Mouse (Mus musculus): ENCODE results near the gene Slc25a5.

The Slc25a5 gene

GRCm38 (mm10) chrX:36837069-36837676, 41.7 kb downstream of the Slc25a5 start:
- DNase-seq (ENCODE audit: low spot score in 2 of 2) = no peak

DNA sequence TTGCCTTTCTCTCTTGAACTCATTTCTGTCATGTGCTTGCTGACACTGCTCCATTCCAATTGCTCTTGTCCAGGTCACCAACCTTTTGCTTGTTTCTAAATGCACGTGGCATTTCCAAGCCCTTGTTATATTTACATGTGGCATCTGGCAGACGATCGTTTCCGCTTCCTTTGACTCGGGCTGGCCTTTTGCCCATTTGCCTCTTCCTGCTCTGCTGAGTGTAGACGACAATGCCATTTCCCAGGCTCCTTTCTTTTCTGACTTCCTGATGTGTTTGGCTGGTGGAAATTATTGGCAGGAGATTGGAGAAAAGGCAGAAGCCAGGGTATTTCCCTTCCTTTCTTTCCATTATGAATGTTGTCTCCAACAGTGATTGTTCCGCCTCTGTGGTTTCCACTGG, 43.9 kb downstream of the Slc25a5 start:
- no peak for DNase-seq (ENCODE audit: low spot score in 2 of 2)

- DNase-seq (ENCODE audit: low spot score in 2 of 2) = no peak
These were observed 46.2 kb downstream of the Slc25a5 start for GRCm38 (mm10) chrX:36841698-36842097.

GRCm38 (mm10) chrX:36843346-36843990, 48.0 kb downstream of the Slc25a5 start:
- no peak for DNase-seq (ENCODE audit: low spot score in 2 of 2)

GRCm38 (mm10) chrX:36847152-36847551, 51.7 kb downstream of the Slc25a5 start:
- no peak for DNase-seq (ENCODE audit: low spot score in 2 of 2)

Data from right cerebral cortex, adult 2 months (tissue).